14 mouse cellular contexts compared by ENCODE assay signal in the genomic region with DNA sequence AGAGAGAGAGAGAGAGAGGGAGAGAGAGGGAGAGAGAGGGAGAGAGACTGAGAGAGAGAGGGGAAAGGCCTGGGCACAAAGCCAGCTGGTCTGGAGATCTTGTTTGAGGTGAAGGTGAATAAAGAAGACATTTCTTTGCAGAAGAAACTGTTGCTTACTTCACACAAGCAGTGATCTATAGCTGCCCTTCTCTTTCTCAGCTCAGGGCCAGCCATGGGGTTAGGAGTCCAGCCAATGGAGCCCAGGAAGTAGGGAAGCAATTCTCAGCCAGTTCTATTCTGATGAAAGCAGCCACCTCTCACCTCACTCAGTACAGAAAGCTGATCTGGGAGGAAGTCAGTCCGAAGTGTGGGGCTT. TPM values are rescaled to one million over a fixed set of nuclear protein-coding genes. Genes with fewer than 3 reads are reported as not detected.
A peak's percentile ranks its signal among the peaks of the same experiment; 100 is the strongest.
DNase-seq lines count a peak whose midpoint lies in the region; ATAC-seq lines count a peak whose summit lies in the region.
"Had no signal": no experiment of that assay in that cellular context is flagged by ENCODE, and none has a peak within 500 bp of the region (broad histone marks: within the 10 kb centered on the region; RNA-seq: fewer than 3 reads in every experiment).

No protein-coding gene starts in this region.

- no peak overlapping the region for H3K4me2 ChIP-seq in midbrain, embryonic 11.5 days
- no peak overlapping the region for H3K4me2 ChIP-seq in kidney, embryonic 16.5 days (replicated peaks; ENCODE audit: low read depth, low read length)
- H3K4me2 ChIP-seq: limb, embryonic 12.5 days had no signal

- 55% methylated on average over 1 of the region's 1 CpGs for WGBS in midbrain, embryonic 11.5 days
- whole genome bisulfite sequencing in kidney, embryonic 16.5 days, result 21% methylated on average over 1 of the region's 1 CpGs

- peak; percentile 35; the same call in 1 of the 2 replicates for ATAC-seq in midbrain, embryonic 11.5 days (ENCODE audit: low FRiP score)
- ATAC-seq in kidney, embryonic 16.5 days (ENCODE audit: low FRiP score, low TSS enrichment), result no peak
- ATAC-seq: inflammation-experienced regulatory T-cells, adult 6 months had no signal

- H3K4me3 ChIP-seq in midbrain, embryonic 11.5 days (ENCODE audit: low read depth, low read length), result no peak overlapping the region
- no peak overlapping the region for H3K4me3 ChIP-seq in kidney, embryonic 16.5 days (ENCODE audit: low read length)
- H3K4me3 ChIP-seq: limb, embryonic 12.5 days had no signal

- DNase-seq in adrenal gland, postnatal 14 days, result peak; percentile 17
- no peak for DNase-seq in adrenal gland, postnatal 4 days (ENCODE audit: low spot score in 2 of 2)
- DNase-seq in heart, postnatal 10 days, result peak; percentile 5 to 18
- DNase-seq in heart, adult 11 months, result no peak
- peak; percentile 56 for DNase-seq in Muller cell, postnatal 12 days (ENCODE audit: inconsistent ontology term)
- no peak for DNase-seq in midbrain, embryonic 11.5 days (ENCODE audit: low spot score, missing footprints)
- no peak for DNase-seq in liver
- DNase-seq: cerebellum, adult 18-20 months; gastrocnemius, postnatal 36 days; lung, postnatal 14 days; thymus, postnatal 25 days had no signal

- intact Hi-C loops in heart, postnatal 10 days (cut with DNase I), result no loop called here

- no peaks in the 10 kb centered on the region for H3K36me3 ChIP-seq in midbrain, embryonic 11.5 days (ENCODE audit: control insufficient read depth, insufficient read depth, low read length)
- H3K36me3 ChIP-seq in kidney, embryonic 16.5 days (ENCODE audit: insufficient read depth, low read length), result no peaks in the 10 kb centered on the region
- H3K36me3 ChIP-seq: limb, embryonic 12.5 days had no signal

- peaks cover 3% of the 10 kb centered on the region; the same call in 1 of the 2 replicates for H3K4me1 ChIP-seq in midbrain, embryonic 11.5 days (ENCODE audit: control insufficient read depth, insufficient read depth, low read length)
- no peaks in the 10 kb centered on the region for H3K4me1 ChIP-seq in kidney, embryonic 16.5 days (ENCODE audit: insufficient read depth, low read length)
- H3K4me1 ChIP-seq: limb, embryonic 12.5 days had no signal

- H3K27me3 ChIP-seq in midbrain, embryonic 11.5 days (ENCODE audit: control insufficient read depth, insufficient read depth, low read length), result no peaks in the 10 kb centered on the region
- H3K27me3 ChIP-seq in kidney, embryonic 16.5 days (ENCODE audit: insufficient read depth, low read length), result no peaks in the 10 kb centered on the region
- H3K27me3 ChIP-seq: limb, embryonic 12.5 days had no signal

- no peak overlapping the region for H3K9ac ChIP-seq in midbrain, embryonic 11.5 days (ENCODE audit: low read length)
- H3K9ac ChIP-seq in kidney, embryonic 16.5 days (replicated peaks; ENCODE audit: low read length), result no peak overlapping the region
- H3K9ac ChIP-seq: limb, embryonic 12.5 days had no signal

- H3K27ac ChIP-seq in midbrain, embryonic 11.5 days (ENCODE audit: low read depth, low read length), result no peak overlapping the region
- no peak overlapping the region for H3K27ac ChIP-seq in kidney, embryonic 16.5 days (ENCODE audit: low read length)
- H3K27ac ChIP-seq: limb, embryonic 12.5 days had no signal

- H3K9me3 ChIP-seq in midbrain, embryonic 11.5 days (ENCODE audit: control insufficient read depth, low read length), result no peaks in the 10 kb centered on the region
- no peaks in the 10 kb centered on the region for H3K9me3 ChIP-seq in kidney, embryonic 16.5 days (ENCODE audit: low read length)
- H3K9me3 ChIP-seq: limb, embryonic 12.5 days had no signal

RNA-seq across cellular contexts. Expression of a gene that starts 41.2 kb away (rescaled TPM):
- 4.3 and 5.4 TPM in 2 replicates for total RNA-seq in adrenal gland, postnatal 14 days (2021)
- 1 to 10 TPM; 3.6 to 6.2 TPM for total RNA-seq in adrenal gland, postnatal 4 days (2021)
- 1 to 10 TPM; 8.0 to 8.9 TPM for total RNA-seq in heart, postnatal 10 days (2021)
- 53.7 and 66.6 TPM in 2 replicates for polyA plus RNA-seq in midbrain, embryonic 11.5 days (2014; fragmentation: Nextera tagmentation; extraction: Ambion mirVana)
- 2.8 and 3.0 TPM in 2 replicates for polyA plus RNA-seq in kidney, embryonic 16.5 days (2015; fragmentation: Nextera tagmentation; extraction: Ambion mirVana)
- polyA plus RNA-seq: inflammation-experienced regulatory T-cells, adult 6 months had no signal

Comparison
In these comparisons a context has a peak if more than half of its experiments do, and no peak if none do; other contexts are left out.
1. DNase-seq: peak in adrenal gland, postnatal 14 days (single experiment), heart, postnatal 10 days (2 of 2) and Muller cell, postnatal 12 days (single experiment); none in adrenal gland, postnatal 4 days (0 of 2), heart, adult 11 months (single experiment), midbrain, embryonic 11.5 days (single experiment) and liver (single experiment).